ENCODE assay signal across 14 mouse cellular contexts in the genomic region with DNA sequence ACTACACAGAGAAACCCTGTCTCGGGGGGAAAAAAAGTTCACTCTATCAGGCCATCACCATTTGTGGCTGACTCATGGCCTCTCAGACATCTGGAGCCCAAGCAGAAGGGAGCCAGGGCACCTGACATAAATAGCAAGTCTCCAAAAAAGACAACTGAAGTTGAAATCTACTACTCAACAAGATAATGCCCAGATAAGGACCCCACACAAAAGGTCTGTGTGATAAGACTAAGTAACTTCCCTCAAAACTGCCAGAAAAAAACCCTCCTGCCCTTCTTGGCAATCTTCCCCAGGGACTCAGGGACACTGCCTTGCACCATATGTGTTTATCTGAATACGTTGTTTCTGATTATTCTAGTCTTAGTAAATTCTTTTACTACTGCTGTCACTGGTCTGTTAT.
"Had no signal": no experiment of that assay in that cellular context is flagged by ENCODE, and none has a peak within 500 bp of the region (broad histone marks: within the 10 kb centered on the region; RNA-seq: fewer than 3 reads in every experiment).

No protein-coding gene starts in this region.

- ATAC-seq: intestine, embryonic 16.5 days; midbrain, embryonic 13.5 days had no signal

- DNase-seq: kidney, adult 18-20 months; kidney, adult 9 months; kidney, postnatal 25 days; layer of hippocampus, postnatal 36 days; liver, embryonic 13.5 days; lung, adult 2 months; lung, postnatal 14 days; lung, postnatal 4 days; right cerebral cortex, adult 18-20 months; right cerebral cortex, postnatal 25 days; spleen, adult 18-20 months; thymus, postnatal 25 days had no signal
